Mouse (Mus musculus): ENCODE measurements around the gene Ltbp2.

The Ltbp2 gene

GRCm38 (mm10) chr12:84876481-84877121, at the start of gene Ltbp2:
Ltbp2 (minus strand) TSS chr12:84876532.
- peak; percentile 59 for DNase-seq (ENCODE audit: low read depth, low spot score)

DNA sequence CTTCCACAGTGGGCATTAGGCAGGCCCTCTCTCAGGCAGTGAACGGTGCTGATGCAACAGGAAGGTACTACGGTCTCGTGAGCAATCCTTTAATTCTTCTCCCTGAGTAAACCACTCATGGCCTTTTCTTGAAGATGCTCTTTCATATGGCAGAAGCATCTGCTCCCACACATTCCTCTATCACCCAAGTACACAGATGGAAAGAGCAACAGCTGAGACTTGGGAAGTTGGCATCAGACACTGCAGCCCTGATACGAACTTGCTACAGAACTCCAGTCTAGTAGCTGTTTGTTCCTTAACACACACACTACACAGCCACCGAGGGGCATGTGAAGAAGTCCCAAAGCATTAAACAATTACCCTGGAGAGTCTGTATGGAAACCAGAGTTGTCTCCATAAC, 48.0 kb upstream of the Ltbp2 start:
- DNase-seq (ENCODE audit: low read depth, low spot score) = no peak

- DNase-seq (ENCODE audit: low read depth, low spot score) = no peak
Observed at GRCm38 (mm10) chr12:84921881-84922419, 45.6 kb upstream of the Ltbp2 start.

DNA sequence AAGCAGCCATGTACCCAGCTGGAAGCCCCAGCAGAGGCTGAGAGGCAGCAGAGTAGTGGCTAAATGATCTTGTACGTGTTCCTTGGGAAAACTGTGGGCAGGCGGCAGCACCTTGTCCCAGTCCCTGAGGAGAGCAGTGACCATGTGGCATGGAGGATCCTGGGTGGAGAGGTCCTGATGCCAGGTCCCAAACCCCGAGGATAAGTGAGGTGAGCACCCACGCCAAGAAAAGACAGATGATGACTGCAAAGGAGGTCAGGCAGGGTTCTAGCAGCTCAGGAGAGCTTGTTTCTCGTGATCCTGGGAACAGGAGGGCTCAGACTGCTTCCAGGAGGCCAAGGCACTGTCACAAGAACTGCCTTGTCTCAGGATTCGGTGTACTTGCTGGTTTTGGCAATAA, 42.5 kb upstream of the Ltbp2 start:
- no peak for DNase-seq (ENCODE audit: low read depth, low spot score)

- no peak for DNase-seq (ENCODE audit: low read depth, low spot score)
Observed at GRCm38 (mm10) chr12:84917799-84918198, 41.5 kb upstream of the Ltbp2 start.

- DNase-seq (ENCODE audit: low read depth, low spot score) = no peak
Observed at GRCm38 (mm10) chr12:84914959-84915358, 38.6 kb upstream of the Ltbp2 start.

DNA sequence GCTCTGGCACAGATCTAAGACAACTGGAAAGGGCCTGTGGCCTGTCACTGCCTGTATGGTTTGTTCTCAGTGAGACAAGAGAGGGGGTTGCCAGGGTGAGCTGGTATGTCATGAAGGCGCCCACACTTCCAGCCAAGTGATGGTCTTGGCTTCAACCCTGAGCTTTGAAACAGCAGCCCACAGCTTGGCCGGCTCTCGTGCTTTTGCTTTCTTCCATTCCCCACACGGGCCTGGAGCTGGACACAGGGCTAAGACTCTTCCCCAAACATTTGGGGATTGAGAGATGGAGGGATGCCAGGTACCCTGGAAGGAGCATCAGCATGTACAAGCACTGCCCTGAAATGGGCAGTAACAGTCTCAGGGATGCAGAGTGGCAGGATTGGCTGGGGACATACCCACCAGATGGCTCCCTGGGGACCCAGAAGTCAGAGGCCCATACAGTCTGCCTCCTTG, 36.3 kb upstream of the Ltbp2 start:
- DNase-seq (ENCODE audit: low read depth, low spot score) = no peak

DNA sequence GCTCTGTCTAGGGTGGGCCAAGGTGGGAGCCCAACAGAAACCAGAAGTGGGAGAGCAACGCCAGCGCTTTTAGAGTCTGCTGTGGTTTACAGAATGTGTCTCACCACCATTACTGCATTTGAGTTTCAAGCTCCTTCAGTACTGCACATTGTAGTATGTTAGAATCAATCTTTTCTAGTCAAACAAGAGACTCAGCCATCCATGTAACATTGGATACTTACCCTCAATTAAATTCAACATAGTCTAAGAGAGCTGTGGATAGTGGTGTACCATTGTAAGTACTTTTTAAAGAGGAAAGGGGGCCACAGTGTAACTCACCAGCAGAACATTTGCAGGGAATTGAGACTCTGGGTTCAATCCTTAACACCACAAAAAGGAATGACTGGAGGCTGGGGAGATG, 35.3 kb upstream of the Ltbp2 start:
- no peak for DNase-seq (ENCODE audit: low read depth, low spot score)

GRCm38 (mm10) chr12:84910066-84910465, 33.7 kb upstream of the Ltbp2 start:
- no peak for DNase-seq (ENCODE audit: low read depth, low spot score)

- DNase-seq (ENCODE audit: low read depth, low spot score) = no peak
Observed at GRCm38 (mm10) chr12:84907627-84908480, 31.5 kb upstream of the Ltbp2 start.

DNA sequence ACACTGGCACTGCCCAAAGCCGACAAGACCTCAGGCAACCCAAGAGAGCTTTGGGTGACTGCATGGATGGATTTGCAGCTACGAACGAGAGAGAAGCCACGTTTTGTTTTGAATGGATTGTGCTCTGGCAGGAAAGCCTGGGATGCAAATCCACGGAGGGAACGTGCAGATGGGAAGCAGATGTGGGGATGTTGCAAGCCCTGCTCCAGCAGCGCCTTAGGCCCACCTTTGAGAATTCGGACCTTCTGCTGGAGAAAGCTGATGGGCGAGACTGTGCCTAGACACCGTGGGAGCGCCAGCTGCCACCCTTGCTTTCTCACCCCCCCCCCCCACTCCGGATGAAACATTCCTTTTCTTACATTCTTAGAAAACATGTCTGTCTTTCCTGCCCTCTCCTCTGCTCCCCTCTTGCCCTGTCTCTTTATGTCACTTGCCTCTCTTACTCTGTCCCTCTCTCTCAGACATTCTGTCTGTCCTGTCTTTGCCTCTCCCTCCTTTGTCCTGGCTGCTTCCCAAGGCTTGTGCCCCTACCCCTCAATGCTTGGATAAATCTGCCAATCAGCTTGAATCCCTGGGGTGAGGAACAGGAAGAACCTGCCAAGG, 30.8 kb upstream of the Ltbp2 start:
- no peak for DNase-seq (ENCODE audit: low read depth, low spot score)

DNA sequence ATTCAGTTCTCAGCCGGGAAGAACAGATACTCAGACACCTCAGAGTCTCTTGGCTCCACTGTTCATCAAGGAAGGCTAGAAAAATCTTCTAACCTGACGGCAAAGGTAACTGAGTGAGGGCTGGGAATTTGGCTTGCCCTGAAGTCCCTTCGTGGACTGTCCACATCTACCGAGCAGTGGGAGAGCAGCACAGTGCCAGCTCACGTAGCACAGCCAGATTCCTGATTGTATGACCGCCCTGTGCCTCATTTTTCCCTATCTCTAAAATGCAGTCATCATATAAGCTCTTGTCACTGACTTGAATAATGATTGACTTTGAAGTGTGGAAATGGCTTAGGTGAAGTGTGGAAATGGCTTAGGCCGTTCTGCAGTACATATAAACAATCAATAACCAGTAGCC, 28.1 kb upstream of the Ltbp2 start:
- DNase-seq (ENCODE audit: low read depth, low spot score) = no peak

- DNase-seq (ENCODE audit: low read depth, low spot score) = no peak
Observed at GRCm38 (mm10) chr12:84900317-84900716, 24.0 kb upstream of the Ltbp2 start.

GRCm38 (mm10) chr12:84897322-84897721, 21.0 kb upstream of the Ltbp2 start:
- DNase-seq (ENCODE audit: low read depth, low spot score) = no peak

DNA sequence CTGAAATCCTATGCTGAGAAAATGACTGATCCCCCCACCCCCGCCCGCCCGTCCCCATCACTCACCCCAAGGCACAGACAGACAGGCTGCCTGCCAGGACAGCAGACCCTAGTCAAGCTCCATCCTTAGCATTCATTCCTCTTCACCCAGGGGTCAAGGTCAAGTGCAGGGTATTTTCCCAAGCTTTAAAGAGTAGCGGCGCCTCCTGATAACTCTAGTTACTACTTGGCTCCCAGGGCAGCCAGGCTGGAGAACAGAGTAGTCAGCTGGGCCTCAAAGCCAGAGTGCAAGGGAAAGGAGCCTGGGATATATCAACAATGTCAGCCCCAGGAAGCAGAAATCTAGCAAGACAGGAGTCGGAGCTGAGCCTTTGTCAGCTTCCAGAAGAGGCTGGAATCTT, 19.9 kb upstream of the Ltbp2 start:
- DNase-seq (ENCODE audit: low read depth, low spot score) = no peak

DNA sequence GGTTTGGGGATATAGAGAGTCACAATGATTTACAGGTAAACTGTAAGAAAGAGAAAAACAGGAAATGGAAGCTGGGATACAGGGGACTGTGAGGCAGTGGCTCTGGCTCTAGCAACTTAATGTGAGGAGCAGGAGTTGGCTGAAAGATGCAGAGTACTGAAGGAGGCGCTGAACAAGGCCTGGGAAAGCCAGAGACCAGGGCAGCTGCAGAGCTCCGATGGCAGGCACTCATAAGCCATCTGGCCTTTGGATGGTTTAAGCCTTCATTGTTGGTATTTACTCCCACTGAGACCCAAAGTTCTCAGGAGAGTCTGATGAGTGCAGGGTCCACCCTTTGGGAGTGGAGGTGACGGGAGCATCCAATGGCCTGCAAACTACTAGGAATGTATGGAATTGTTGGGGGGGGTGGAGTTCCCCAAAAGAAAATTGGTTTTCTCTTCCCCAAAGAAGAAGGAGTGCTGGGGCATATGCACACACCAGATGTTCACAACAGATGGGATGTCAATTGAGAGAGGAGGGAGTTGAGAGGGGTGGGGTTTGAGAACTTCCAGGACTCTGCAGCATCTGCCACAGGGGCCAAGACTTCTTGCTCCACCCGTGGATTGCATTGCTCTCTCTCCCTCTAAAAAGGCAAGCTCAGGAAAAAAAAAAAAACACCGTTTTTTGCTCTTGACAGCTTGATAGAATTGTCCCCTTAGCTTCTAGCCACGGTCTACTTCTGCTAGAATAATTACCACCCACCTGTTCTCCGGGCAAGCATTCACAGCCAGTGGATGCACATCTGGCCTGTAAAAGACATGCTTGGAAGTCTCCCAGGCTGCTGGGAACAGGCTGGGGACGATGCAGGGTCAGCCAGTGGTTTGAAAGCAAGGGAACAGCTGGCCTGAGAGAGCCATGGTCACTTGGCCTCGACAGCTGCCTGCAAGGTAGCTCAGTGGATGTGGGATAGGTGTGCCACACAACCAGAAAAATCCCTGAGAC, 17.6 kb upstream of the Ltbp2 start:
- no peak for DNase-seq (ENCODE audit: low read depth, low spot score)

- no peak for DNase-seq (ENCODE audit: low read depth, low spot score)
Observed at GRCm38 (mm10) chr12:84890289-84890688, 14.0 kb upstream of the Ltbp2 start.

GRCm38 (mm10) chr12:84885107-84885876, 9.0 kb upstream of the Ltbp2 start:
- no peak for DNase-seq (ENCODE audit: low read depth, low spot score)

DNA sequence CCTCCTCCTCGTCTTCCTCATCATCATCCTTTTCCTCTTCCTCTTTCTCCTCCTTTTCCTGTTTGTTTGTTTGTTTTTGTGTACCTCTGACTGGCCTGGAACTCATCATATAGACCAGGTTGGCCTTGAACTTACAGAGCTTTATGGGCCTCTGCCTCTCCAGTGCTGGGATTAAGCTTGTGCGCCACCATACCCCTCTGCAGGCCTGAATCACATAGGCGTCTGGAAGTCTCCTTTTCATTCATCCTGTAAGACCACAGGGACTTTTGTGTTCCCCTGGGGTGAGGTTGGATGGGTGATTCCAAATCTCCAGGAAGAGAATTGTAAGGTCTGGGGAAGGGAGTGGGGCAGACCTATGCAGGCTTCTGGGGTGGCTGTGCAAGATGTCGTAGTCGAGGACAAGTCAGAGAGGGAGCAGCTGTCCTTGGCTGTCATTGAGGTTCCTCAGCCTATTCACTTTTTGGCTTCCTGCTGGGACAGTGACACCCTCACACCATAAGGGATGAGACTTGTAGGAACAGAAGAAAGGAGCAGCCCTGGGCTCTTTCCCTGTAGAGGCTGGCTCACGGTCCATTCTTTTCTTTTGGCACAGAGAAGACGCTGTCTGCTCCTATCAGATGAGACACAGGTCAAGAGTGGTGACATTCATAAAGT, 8.2 kb upstream of the Ltbp2 start:
- DNase-seq (ENCODE audit: low read depth, low spot score) = no peak

DNA sequence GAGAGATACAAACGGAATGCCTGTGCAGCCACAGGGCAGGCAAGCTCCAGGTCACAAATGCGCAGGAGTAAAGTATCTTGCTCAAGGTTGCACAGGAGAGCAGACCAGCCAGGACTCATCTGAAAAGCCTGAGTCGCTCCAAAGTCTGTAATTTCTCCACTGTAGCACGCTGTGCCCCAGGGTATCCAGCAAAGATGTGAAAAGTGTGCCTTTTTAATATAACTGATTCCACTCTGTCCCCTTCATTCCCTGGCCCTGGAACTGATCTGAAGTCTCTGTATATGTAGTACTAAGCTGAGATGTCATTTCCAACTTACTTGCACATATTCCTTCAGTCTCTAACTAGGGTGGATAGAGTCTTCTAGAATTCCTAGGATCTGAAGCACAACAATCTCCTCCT, 6.5 kb upstream of the Ltbp2 start:
- DNase-seq (ENCODE audit: low read depth, low spot score) = no peak

All from embryo, embryonic 11.5 days (tissue).